Mouse (Mus musculus) heart, embryonic 12.5 days (tissue): ENCODE data around the gene Trim47. TPM values are rescaled to one million over a fixed set of nuclear protein-coding genes. Genes with fewer than 3 reads are reported as not detected.

Experiments
- ATAC-seq: fragments of 200-750 bp; cut with Nextera tagmentation; 2 replicates; pipeline ENCODE4 v1.8.0; 2017; ENCODE audit warnings: moderate TSS enrichment, moderate library complexity; ENCODE audit not compliant: insufficient number of reproducible peaks, low FRiP score
- H3K27ac ChIP-seq: fragments of 300-500 bp; sonication (generic); 2 replicates; pipeline ENCODE4 v1.5.1; 2016; ENCODE audit warnings: mild to moderate bottlenecking, moderate library complexity; ENCODE audit not compliant: poor library complexity, severe bottlenecking
- H3K27me3 ChIP-seq: fragments of 300-500 bp; sonication (generic); replicated peaks from 2 replicates; pipeline ENCODE4 v1.6.1; 2016; ENCODE audit warnings: mild to moderate bottlenecking, moderate library complexity
- H3K36me3 ChIP-seq: fragments of 300-500 bp; sonication (generic); 2 replicates; pipeline ENCODE4 v1.6.1; 2016; ENCODE audit warnings: mild to moderate bottlenecking, moderate library complexity
- H3K4me1 ChIP-seq: fragments of 300-500 bp; sonication (generic); replicated peaks from 2 replicates; pipeline ENCODE4 v1.6.1; 2016; ENCODE audit warnings: mild to moderate bottlenecking
- H3K4me2 ChIP-seq: fragments of 300-500 bp; sonication (generic); 2 replicates; pipeline ENCODE4 v1.6.1; 2016; ENCODE audit warnings: mild to moderate bottlenecking, moderate library complexity
- H3K4me3 ChIP-seq: fragments of 300-500 bp; sonication (generic); 2 replicates; pipeline ENCODE4 v1.5.1; 2016; ENCODE audit warnings: mild to moderate bottlenecking
- H3K9ac ChIP-seq: fragments of 300-500 bp; sonication (generic); 2 replicates; pipeline ENCODE4 v1.6.1; 2016; ENCODE audit warnings: mild to moderate bottlenecking, moderate library complexity
- H3K9me3 ChIP-seq: fragments of 300-500 bp; sonication (generic); replicated peaks from 2 replicates; pipeline ENCODE4 v1.6.1; 2016; ENCODE audit warnings: mild to moderate bottlenecking, moderate library complexity
- WGBS: fragments of 180-500 bp; shearing (Covaris S2); methylation state at CpG from one replicate; pipeline ENCODE4 v1.1.7; 2016; 5-methylcytosine and 5-hydroxymethylcytosine counted together
- polyA plus RNA-seq: library from polyadenylated mRNA; unstranded; fragments of >200 nt; fragmentation: Nextera tagmentation; extraction: Ambion mirVana; gene quantifications from 2 replicates; pipeline ENCODE4 v1.2.1, GENCODE M21; 2016

The Trim47 gene
- polyA plus RNA-seq, 1 experiment from 2014 or later: 54.8 TPM

DNA sequence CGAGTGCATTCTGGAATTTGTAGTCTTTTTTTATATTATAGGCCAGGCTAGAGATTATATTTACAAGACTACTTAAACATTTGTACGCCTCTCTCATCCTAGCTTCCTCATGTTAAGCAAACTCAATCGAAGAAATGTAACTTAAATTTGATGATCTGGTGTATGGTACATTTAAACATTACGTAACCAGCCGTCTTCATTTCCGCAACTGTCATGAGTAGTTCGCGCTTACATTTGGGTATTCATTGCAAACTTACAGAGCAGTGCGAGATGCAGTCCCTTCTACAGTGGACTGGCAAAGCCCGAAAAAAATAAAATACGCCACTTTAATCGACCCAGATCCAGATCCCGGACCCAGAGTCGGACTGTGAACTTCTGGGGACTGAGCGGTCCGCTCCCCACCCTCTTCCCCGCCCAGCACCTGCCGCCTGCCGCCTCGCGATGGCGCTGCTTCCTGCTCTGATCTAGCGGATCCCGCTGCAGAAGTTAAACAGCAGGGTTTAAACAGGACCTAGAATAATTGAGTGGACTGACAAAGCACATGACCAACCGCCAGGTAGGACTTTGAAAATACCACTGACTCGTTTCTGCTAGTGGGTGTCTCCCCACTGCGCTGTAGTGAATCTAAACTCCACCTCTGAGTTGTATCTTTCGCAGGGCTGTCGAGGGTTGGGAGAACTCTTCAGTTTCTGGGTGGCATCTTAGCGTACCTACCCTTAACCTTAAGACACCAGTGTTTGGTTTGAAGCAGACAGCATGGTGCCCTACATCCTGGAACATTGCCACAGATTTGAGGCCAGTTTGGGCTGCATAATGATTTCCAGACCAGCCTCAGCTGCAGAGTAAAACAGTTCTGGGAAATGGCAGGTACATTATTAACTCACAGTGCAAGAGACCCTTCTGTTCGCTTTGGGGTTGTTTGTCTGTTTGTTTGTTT is 39.5 kb downstream of the Trim47 start:
- H3K9ac ChIP-seq: peak overlapping the region; percentile 52; the same call in 1 of the 2 replicates
- peaks cover 23% of the 10 kb centered on the region for H3K4me1 ChIP-seq
- H3K4me3 ChIP-seq: peak overlapping the region; percentile 62
- peaks cover 23% of the 10 kb centered on the region for H3K36me3 ChIP-seq
- H3K4me2 ChIP-seq: peak overlapping the region; percentile 69
- no peaks in the 10 kb centered on the region for H3K9me3 ChIP-seq
- H3K27me3 ChIP-seq: no peaks in the 10 kb centered on the region
- ATAC-seq: peak; percentile 81
- peak overlapping the region; percentile 88 for H3K27ac ChIP-seq
- WGBS: 4% methylated on average over 31 of the region's 31 CpGs

- Histone ChIP-seq H3K4me3 (peak within 1 kb of the TSS; percentile 62), H3K27me3 (no peaks in the 10 kb centered on the region), H3K36me3 (peaks cover 33% of the 10 kb centered on the region), H3K27ac (peak within 1 kb of the TSS; percentile 88), H3K4me1 (peaks cover 23% of the 10 kb centered on the region), H3K4me2 (peak within 1 kb of the TSS; percentile 70), H3K9ac (peak within 1 kb of the TSS; percentile 73), H3K9me3 (no peaks in the 10 kb centered on the region)
- WGBS: 5% methylated on average over 39 of the region's 43 CpGs
- ATAC-seq: peak; percentile 95
These were observed 40.5 kb downstream of the Trim47 start, which contains the start of gene Wbp2 for GRCm38 (mm10) chr11:116086258-116087193. Gene Wbp2 (minus strand): TSS chr11:116086995.

- H3K36me3 ChIP-seq: peaks cover 56% of the 10 kb centered on the region
These were observed 42.8 kb downstream of the Trim47 start for GRCm38 (mm10) chr11:116084166-116084565.

DNA sequence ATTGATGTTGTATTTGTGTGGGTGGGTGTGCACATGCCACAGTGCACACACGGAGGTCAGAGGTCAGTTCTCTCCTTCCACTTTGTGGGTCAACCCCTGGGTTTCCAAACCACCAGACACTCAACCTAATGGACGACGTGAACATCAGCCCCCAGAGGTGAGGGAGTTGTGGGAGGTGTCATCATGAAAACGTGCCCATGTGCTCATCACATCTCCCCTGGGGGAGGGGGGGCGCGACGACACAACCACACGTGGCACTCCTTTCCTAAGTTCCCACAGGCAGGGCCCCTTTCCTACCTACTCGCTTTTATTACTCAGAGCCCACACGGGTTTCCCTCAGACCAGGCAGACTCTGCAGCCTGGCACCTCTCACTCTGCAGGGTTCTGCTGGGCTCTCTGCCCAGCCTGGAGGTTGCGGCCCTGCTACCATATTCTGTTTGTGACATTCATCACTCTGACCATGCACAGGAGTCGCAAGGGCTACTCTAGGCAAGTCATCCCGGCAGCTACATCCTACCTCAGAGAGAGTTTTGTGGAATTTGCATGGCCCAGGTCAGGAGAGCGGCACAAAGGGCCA is 43.8 kb downstream of the Trim47 start:
- no peaks in the 10 kb centered on the region for H3K9me3 ChIP-seq
- H3K27ac ChIP-seq: no peak overlapping the region
- H3K4me3 ChIP-seq: no peak overlapping the region
- no peak overlapping the region for H3K9ac ChIP-seq
- H3K4me1 ChIP-seq: peaks cover 30% of the 10 kb centered on the region
- 87% methylated on average over 14 of the region's 14 CpGs for WGBS
- no peak for ATAC-seq
- no peak overlapping the region for H3K4me2 ChIP-seq
- peaks cover 62% of the 10 kb centered on the region for H3K36me3 ChIP-seq
- no peaks in the 10 kb centered on the region for H3K27me3 ChIP-seq

More at GRCm38 (mm10) chr11:116084166-116084565, 42.8 kb downstream of the Trim47 start:
- WGBS: 82% methylated on average over 6 of the region's 6 CpGs
- ATAC-seq: no peak
- Histone ChIP-seq H3K27ac (no peak overlapping the region), H3K9ac (no peak overlapping the region), H3K4me1 (peaks cover 25% of the 10 kb centered on the region), H3K4me2 (no peak overlapping the region), H3K4me3 (no peak overlapping the region), H3K27me3 (no peaks in the 10 kb centered on the region), H3K9me3 (no peaks in the 10 kb centered on the region)

- peaks cover 62% of the 10 kb centered on the region for H3K36me3 ChIP-seq
- H3K4me3 ChIP-seq: no peak overlapping the region
- no peaks in the 10 kb centered on the region for H3K27me3 ChIP-seq
- no peak overlapping the region for H3K9ac ChIP-seq
- no peaks in the 10 kb centered on the region for H3K9me3 ChIP-seq
- no peak overlapping the region for H3K27ac ChIP-seq
- no peak for ATAC-seq
- H3K4me1 ChIP-seq: peaks cover 43% of the 10 kb centered on the region
- no peak overlapping the region for H3K4me2 ChIP-seq
- WGBS: 75% methylated on average over 6 of the region's 6 CpGs
These were observed 45.9 kb downstream of the Trim47 start for GRCm38 (mm10) chr11:116081081-116081480.

DNA sequence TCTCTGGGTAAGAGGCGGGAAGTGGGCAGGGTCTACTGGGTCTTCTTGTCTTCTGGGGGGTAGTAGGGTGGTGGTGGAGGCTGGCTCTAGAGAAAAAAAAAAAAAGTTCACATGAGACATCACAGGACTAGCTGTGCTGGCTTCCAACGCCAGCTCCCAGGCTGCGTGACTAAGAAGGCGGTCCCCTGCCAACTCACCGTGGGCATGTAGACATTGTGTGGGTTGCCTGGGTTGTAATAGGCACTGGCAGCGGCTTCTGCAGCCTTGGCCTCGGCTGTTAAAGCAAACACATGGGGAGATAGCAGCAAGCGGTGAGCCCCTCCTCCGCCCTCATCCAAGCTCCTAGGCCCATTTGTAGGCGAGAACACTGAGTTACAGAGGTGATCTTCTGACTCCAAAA is 47.5 kb downstream of the Trim47 start:
- H3K27ac ChIP-seq: no peak overlapping the region
- H3K9me3 ChIP-seq: no peaks in the 10 kb centered on the region
- no peaks in the 10 kb centered on the region for H3K27me3 ChIP-seq
- 74% methylated on average over 10 of the region's 10 CpGs for WGBS
- peaks cover 42% of the 10 kb centered on the region for H3K4me1 ChIP-seq
- H3K9ac ChIP-seq: no peak overlapping the region
- H3K4me2 ChIP-seq: no peak overlapping the region
- no peak overlapping the region for H3K4me3 ChIP-seq
- peaks cover 56% of the 10 kb centered on the region for H3K36me3 ChIP-seq
- no peak for ATAC-seq

- Histone ChIP-seq H3K4me3 (no peak overlapping the region), H3K27me3 (no peaks in the 10 kb centered on the region), H3K36me3 (peaks cover 51% of the 10 kb centered on the region), H3K9me3 (no peaks in the 10 kb centered on the region), H3K9ac (peak overlapping the region; percentile 26; the same call in 1 of the 2 replicates), H3K4me2 (no peak overlapping the region), H3K27ac (peak overlapping the region; percentile 29), H3K4me1 (peaks cover 48% of the 10 kb centered on the region)
- 43% methylated on average over 10 of the region's 10 CpGs for WGBS
- no peak for ATAC-seq
These were observed 48.2 kb downstream of the Trim47 start for GRCm38 (mm10) chr11:116078676-116079320.

GRCm38 (mm10) chr11:116078221-116078620 is 48.8 kb downstream of the Trim47 start:
- no peaks in the 10 kb centered on the region for H3K27me3 ChIP-seq
- 22% methylated on average over 16 of the region's 16 CpGs for WGBS
- peak overlapping the region; percentile 39; the same call in 1 of the 2 replicates for H3K9ac ChIP-seq
- peak overlapping the region; percentile 31; the same call in 1 of the 2 replicates for H3K27ac ChIP-seq
- H3K4me3 ChIP-seq: peak overlapping the region; percentile 24
- peaks cover 54% of the 10 kb centered on the region for H3K4me1 ChIP-seq
- peak overlapping the region; percentile 61 for H3K4me2 ChIP-seq
- peaks cover 45% of the 10 kb centered on the region for H3K36me3 ChIP-seq
- no peak for ATAC-seq
- no peaks in the 10 kb centered on the region for H3K9me3 ChIP-seq

DNA sequence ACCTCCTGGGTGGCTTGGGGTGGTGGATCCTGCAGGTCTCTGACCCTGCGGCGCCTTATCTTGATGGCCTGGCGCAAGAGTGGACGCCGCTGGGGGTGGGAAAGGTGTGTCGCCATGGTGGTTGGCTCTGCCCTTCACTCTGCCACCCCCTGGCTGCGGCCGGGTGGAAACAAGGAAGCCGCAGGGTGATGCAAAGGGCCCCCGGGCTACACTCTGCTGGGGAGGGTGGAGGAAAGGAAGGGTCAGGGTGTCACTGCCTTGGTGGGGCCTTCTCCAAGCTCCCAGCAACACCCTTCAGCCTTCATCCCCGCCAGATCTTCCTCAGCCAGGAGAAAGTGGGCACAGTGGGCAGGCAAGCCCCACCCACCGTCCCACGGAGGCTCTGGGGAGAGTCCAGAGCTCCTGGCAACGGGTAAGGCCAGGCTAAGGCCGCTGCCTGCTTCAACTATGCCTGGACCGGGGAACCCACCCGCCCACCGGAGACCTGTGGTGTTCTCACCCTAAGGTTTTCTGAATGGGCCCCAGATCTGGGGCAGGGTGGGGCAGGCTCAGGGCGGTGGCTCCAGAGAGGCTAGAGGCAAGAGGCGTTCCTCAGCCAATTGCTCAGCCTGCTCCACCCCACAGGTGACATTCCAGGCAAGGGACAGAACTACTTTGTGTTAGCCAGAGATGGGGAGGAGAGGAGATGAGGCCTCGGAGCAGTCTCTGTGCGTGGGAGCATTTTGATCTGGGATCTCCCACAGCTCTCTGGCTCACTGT is 49.4 kb downstream of the Trim47 start, which contains the start of gene Unc13d:
TSS of gene Unc13d (minus strand) at position 516 of the 759 bp plus-strand sequence.
- H3K9ac ChIP-seq: peak within 1 kb of the TSS; percentile 39
- peak within 1 kb of the TSS; percentile 24 for H3K4me3 ChIP-seq
- peaks cover 58% of the 10 kb centered on the region for H3K4me1 ChIP-seq
- no peaks in the 10 kb centered on the region for H3K27me3 ChIP-seq
- ATAC-seq: peak; percentile 60
- peak within 1 kb of the TSS; percentile 31 for H3K27ac ChIP-seq
- WGBS: 58% methylated on average over 22 of the region's 22 CpGs
- peaks cover 41% of the 10 kb centered on the region for H3K36me3 ChIP-seq
- peak within 1 kb of the TSS; percentile 61 for H3K4me2 ChIP-seq
- no peaks in the 10 kb centered on the region for H3K9me3 ChIP-seq
